11 mouse cellular contexts compared by ENCODE assay signal in the genomic region with DNA sequence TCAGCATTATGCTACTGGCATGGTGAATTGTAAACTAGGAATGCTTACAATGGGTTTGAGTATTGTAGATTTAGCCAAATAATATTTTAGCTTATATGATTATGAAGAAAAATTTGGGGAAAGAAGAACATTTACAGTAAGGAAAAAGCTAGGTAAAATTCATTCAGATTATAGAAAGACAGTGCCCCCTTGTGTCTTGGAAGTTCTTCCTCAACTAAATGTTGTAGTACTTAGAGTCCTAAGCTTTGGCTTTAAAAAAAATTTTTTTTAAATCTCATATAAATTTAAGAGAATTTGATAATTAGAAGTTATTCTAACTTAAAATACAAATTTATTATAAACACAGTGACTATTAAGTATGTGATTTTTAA.
A peak's percentile ranks its signal among the peaks of the same experiment; 100 is the strongest.
DNase-seq lines count a peak whose midpoint lies in the region; ATAC-seq and TF ChIP-seq lines count a peak whose summit lies in the region.
"Had no signal": no experiment of that assay in that cellular context is flagged by ENCODE, and none has a peak within 500 bp of the region (broad histone marks: within the 10 kb centered on the region; RNA-seq: fewer than 3 reads in every experiment).

No protein-coding gene starts in this region.

- H3K27ac ChIP-seq in intestine, postnatal 0 days (ENCODE audit: low read depth, low read length): no peak overlapping the region
- H3K27ac ChIP-seq in intestine, embryonic 15.5 days: no peak overlapping the region
- H3K27ac ChIP-seq in embryonic facial prominence, embryonic 14.5 days (replicated peaks; ENCODE audit: low read depth, low read length): peak overlapping the region; percentile 66
- 0 out of 2 replicates have a peak overlapping the region, but pooled peaks have one; percentile 26 for H3K27ac ChIP-seq in lung, postnatal 0 days (ENCODE audit: low read length)
- H3K27ac ChIP-seq: stomach, embryonic 15.5 days had no signal

- DNase-seq in embryonic facial prominence, embryonic 14.5 days (ENCODE audit: low spot score): peak; percentile 68
- peak; percentile 56 for DNase-seq in lung, postnatal 0 days (ENCODE audit: low spot score)
- DNase-seq in natural killer cell, adult 2 months (ENCODE audit: low spot score in 2 of 2): no peak
- no peak for DNase-seq in adrenal gland, postnatal 25 days
- DNase-seq in gastrocnemius, postnatal 25 days: no peak

- H3K36me3 ChIP-seq in intestine, postnatal 0 days (ENCODE audit: control insufficient read depth, insufficient read depth): no peaks in the 10 kb centered on the region
- no peaks in the 10 kb centered on the region for H3K36me3 ChIP-seq in intestine, embryonic 15.5 days
- H3K36me3 ChIP-seq in E14TG2a.4 (ENCODE audit: insufficient read depth, low read length): no peaks in the 10 kb centered on the region
- no peaks in the 10 kb centered on the region for H3K36me3 ChIP-seq in embryonic facial prominence, embryonic 14.5 days (ENCODE audit: control insufficient read depth, insufficient read depth, low read length)
- no peaks in the 10 kb centered on the region for H3K36me3 ChIP-seq in lung, postnatal 0 days (ENCODE audit: insufficient read depth, low read length)
- H3K36me3 ChIP-seq: stomach, embryonic 15.5 days had no signal

- TF ChIP-seq EP300 in lung, postnatal 0 days (IDR thresholded peaks at IDR 0.05): no peak

- no peak overlapping the region for H3K4me2 ChIP-seq in intestine, postnatal 0 days (replicated peaks; ENCODE audit: low read depth)
- no peak overlapping the region for H3K4me2 ChIP-seq in intestine, embryonic 15.5 days (replicated peaks)
- peak overlapping the region; percentile 23; the same call in 1 of the 2 replicates for H3K4me2 ChIP-seq in embryonic facial prominence, embryonic 14.5 days (ENCODE audit: low read depth, low read length)
- peak overlapping the region; percentile 34; the same call in 1 of the 2 replicates for H3K4me2 ChIP-seq in lung, postnatal 0 days (replicated peaks; ENCODE audit: low read depth, low read length)
- H3K4me2 ChIP-seq: stomach, embryonic 15.5 days had no signal

- TF ChIP-seq CTCF in intestine, postnatal 0 days (IDR thresholded peaks at IDR 0.05; ENCODE audit: low read depth): peak; percentile 57
- 0 out of 2 replicates have a peak, but pooled peaks have one; percentile 9 for TF ChIP-seq CTCF in E14TG2a.4 (conservative IDR thresholded peaks at IDR 0.05; ENCODE audit: low read length)
- TF ChIP-seq CTCF in lung, postnatal 0 days (IDR thresholded peaks at IDR 0.05): peak; percentile 50

- H3K27me3 ChIP-seq in intestine, postnatal 0 days (replicated peaks; ENCODE audit: control insufficient read depth, insufficient read depth, low read length): no peaks in the 10 kb centered on the region
- H3K27me3 ChIP-seq in intestine, embryonic 15.5 days (replicated peaks): no peaks in the 10 kb centered on the region
- H3K27me3 ChIP-seq in E14TG2a.4 (ENCODE audit: insufficient read depth, low read length): no peaks in the 10 kb centered on the region
- no peaks in the 10 kb centered on the region for H3K27me3 ChIP-seq in embryonic facial prominence, embryonic 14.5 days (replicated peaks; ENCODE audit: control insufficient read depth, insufficient read depth, low read length)
- no peaks in the 10 kb centered on the region for H3K27me3 ChIP-seq in lung, postnatal 0 days (replicated peaks; ENCODE audit: insufficient read depth, low read length)
- H3K27me3 ChIP-seq: stomach, embryonic 15.5 days had no signal

- H3K9me3 ChIP-seq in intestine, postnatal 0 days (ENCODE audit: control insufficient read depth): no peaks in the 10 kb centered on the region
- no peaks in the 10 kb centered on the region for H3K9me3 ChIP-seq in intestine, embryonic 15.5 days
- no peaks in the 10 kb centered on the region for H3K9me3 ChIP-seq in E14TG2a.4 (ENCODE audit: low read length)
- no peaks in the 10 kb centered on the region for H3K9me3 ChIP-seq in embryonic facial prominence, embryonic 14.5 days (ENCODE audit: control insufficient read depth, low read length)
- H3K9me3 ChIP-seq in lung, postnatal 0 days (ENCODE audit: low read length): no peaks in the 10 kb centered on the region
- H3K9me3 ChIP-seq: G1E; stomach, embryonic 15.5 days had no signal

- no peaks in the 10 kb centered on the region for H3K4me1 ChIP-seq in intestine, postnatal 0 days (replicated peaks; ENCODE audit: control insufficient read depth, insufficient read depth, low read length)
- no peaks in the 10 kb centered on the region for H3K4me1 ChIP-seq in intestine, embryonic 15.5 days (replicated peaks)
- 0 out of 2 replicates have a peak, but pooled peaks cover 3% of the 10 kb centered on the region for H3K4me1 ChIP-seq in E14TG2a.4 (replicated peaks; ENCODE audit: low read depth, low read length)
- H3K4me1 ChIP-seq in embryonic facial prominence, embryonic 14.5 days (ENCODE audit: control insufficient read depth, insufficient read depth, low read length): no peaks in the 10 kb centered on the region; the same call in 1 of the 2 replicates
- no peaks in the 10 kb centered on the region; the same call in 1 of the 2 replicates for H3K4me1 ChIP-seq in lung, postnatal 0 days (ENCODE audit: insufficient read depth, low read depth, low read length)
- H3K4me1 ChIP-seq: stomach, embryonic 15.5 days had no signal

- no peak overlapping the region for H3K9ac ChIP-seq in intestine, postnatal 0 days (ENCODE audit: low read depth, low read length)
- no peak overlapping the region for H3K9ac ChIP-seq in intestine, embryonic 15.5 days
- H3K9ac ChIP-seq in embryonic facial prominence, embryonic 14.5 days (ENCODE audit: low read depth, low read length): no peak overlapping the region
- no peak overlapping the region for H3K9ac ChIP-seq in lung, postnatal 0 days (replicated peaks; ENCODE audit: low read depth)
- H3K9ac ChIP-seq: stomach, embryonic 15.5 days had no signal

- no peak overlapping the region for H3K4me3 ChIP-seq in intestine, postnatal 0 days (ENCODE audit: low read depth, low read length)
- no peak overlapping the region for H3K4me3 ChIP-seq in intestine, embryonic 15.5 days (replicated peaks)
- no peak overlapping the region for H3K4me3 ChIP-seq in E14TG2a.4 (replicated peaks; ENCODE audit: low read length)
- H3K4me3 ChIP-seq in embryonic facial prominence, embryonic 14.5 days (ENCODE audit: low read depth, low read length): no peak overlapping the region
- H3K4me3 ChIP-seq in lung, postnatal 0 days (ENCODE audit: low read depth, low read length): no peak overlapping the region
- H3K4me3 ChIP-seq: erythroblast, embryonic 14.5 days; stomach, embryonic 15.5 days had no signal

- no peak for ATAC-seq in intestine, postnatal 0 days
- ATAC-seq in intestine, embryonic 15.5 days: no peak
- peak; percentile 48; the same call in 1 of the 2 replicates for ATAC-seq in embryonic facial prominence, embryonic 14.5 days (ENCODE audit: low read depth)
- no peak for ATAC-seq in lung, postnatal 0 days

Comparison
In these comparisons a context has a peak if more than half of its experiments do, and no peak if none do; other contexts are left out.
1. H3K27ac ChIP-seq: peak in embryonic facial prominence, embryonic 14.5 days (single experiment) and lung, postnatal 0 days (single experiment); none in intestine, postnatal 0 days (single experiment) and intestine, embryonic 15.5 days (single experiment).
2. H3K4me2 ChIP-seq: peak in embryonic facial prominence, embryonic 14.5 days (single experiment) and lung, postnatal 0 days (single experiment); none in intestine, postnatal 0 days (single experiment) and intestine, embryonic 15.5 days (single experiment).
3. DNase-seq: peak in embryonic facial prominence, embryonic 14.5 days (single experiment) and lung, postnatal 0 days (single experiment); none in natural killer cell, adult 2 months (0 of 2), adrenal gland, postnatal 25 days (single experiment) and gastrocnemius, postnatal 25 days (single experiment).
4. Peak in every context shown above with its lines, with median percentiles within 50 percentile points of each other: CTCF ChIP-seq.